Mouse (Mus musculus): ENCODE data around the gene Exoc5.
A peak's percentile ranks its signal among the peaks of the same experiment; 100 is the strongest.

Exoc5 gene

GRCm38 (mm10) chr14:49007979-49008378, 58.5 kb downstream of the Exoc5 start:
- DNase-seq (ENCODE audit: low read depth, low spot score), result no peak

DNA sequence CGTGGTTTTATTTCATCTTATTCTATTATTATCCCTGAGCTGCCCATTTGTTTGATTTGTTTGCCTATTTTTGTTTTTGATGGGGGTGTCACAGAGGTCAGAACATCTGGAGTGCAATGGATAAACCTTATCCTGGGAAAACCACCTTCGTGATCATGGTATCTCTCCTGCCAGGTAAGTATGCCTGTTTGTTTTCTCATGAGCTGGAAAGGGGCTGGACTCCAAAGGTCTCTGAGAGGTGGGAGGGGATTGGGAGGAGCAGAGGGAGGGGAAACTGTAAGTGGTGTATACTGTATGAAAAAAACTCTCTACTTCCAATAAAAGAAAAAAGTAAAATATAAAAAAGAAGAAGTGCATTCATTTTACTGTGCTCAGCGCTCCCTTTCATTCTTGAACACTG, 64.8 kb downstream of the Exoc5 start:
- no peak for DNase-seq (ENCODE audit: low read depth, low spot score)

- DNase-seq (ENCODE audit: low read depth, low spot score), result no peak
Observed at GRCm38 (mm10) chr14:48998795-48999194, 67.7 kb downstream of the Exoc5 start.

DNA sequence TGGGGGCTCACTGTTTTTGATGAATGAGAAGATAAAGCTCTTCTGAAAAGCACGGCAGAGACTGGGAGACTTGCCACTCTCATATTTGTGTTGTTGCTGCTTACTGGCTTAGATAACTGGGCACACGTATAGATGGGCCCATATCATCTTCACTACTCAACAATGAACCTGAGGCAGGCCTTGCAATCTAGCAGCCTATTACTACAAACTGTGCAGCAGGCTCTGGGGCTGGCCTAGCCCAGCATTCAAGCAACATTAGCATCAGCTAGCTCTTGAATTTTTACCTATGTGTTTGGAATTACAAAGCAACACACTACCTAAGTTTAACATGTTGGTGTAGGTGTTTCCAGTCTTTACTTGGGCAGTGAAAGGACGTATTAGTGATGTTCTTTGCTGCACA, 72.6 kb downstream of the Exoc5 start:
- DNase-seq (ENCODE audit: low read depth, low spot score), result no peak

DNA sequence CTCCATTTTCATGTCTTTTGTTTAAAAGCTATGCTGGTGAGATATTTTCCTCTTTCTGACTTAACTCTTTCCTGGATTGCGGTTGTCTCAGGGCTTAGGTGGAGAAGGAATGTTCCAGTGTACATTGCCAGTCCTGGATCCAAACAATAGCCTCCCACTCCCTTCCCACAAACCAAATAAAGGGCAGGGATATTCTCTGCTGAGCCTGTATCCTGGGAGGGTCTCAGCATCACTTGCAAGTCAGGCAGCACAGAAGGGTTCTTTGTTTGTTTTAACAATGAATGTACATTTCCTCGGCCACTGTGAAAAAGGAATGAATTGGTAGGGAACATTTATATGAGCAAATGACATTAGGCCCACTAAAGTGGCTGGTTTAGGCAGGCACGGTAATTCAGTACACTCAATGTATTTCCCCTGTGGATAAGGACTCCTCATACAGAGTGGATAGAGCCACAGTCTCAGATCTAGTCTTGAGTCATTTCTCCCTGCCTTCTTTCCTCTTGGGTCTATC, 74.3 kb downstream of the Exoc5 start:
- no peak for DNase-seq (ENCODE audit: low read depth, low spot score)

DNA sequence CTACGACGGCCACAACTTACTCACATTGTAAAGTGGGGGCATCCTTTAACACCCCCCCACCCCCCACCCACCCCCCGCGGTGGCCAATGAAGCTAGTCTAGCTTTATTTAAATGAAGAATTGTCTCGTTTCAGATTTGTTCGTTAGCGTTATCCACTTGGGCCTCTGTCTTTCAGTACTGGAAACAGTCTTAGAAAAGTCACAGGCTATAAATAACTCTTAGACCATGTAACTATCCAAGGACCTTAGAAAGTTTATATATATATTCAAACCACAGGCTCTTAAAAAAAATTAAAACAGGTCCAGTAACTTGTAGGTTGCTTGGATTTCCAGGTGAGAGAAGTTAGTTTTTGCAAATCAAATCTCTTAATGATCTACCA, 75.3 kb downstream of the Exoc5 start:
- no peak for DNase-seq (ENCODE audit: low read depth, low spot score)

DNA sequence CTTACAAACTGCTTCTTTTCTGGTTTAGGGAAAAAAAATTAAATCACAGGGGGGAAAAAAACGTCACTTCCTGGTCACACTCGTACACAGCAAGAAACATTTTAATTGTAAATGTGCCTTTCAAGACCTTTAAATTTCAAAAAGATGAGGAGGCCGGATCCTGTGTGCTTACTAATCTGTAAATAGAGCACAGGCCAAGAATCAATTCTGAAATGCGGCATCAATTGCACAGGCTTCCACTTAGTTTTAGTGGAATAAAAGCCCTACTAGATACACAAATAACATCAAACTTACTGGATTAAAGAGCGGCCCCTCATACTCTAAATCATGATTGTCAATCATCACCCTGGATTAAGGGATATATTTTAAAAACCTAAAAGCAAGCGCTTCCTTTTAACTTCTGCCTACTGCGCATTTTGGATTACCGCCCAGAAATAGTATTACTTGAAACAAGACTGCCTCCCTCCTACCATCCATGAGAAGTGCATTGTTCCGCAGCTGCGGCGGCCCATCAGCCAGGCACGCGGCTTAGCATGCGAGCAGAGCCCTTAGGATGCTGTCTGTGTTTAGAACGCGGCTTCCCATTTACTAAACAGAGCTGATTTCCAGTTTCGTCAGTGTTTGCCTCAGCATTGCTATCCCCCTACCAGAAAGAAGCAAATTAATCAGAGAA, 75.8 kb downstream of the Exoc5 start:
- peak; percentile 69 for DNase-seq (ENCODE audit: low read depth, low spot score)

GRCm38 (mm10) chr14:48989831-48990230, 76.6 kb downstream of the Exoc5 start:
- no peak for DNase-seq (ENCODE audit: low read depth, low spot score)

GRCm38 (mm10) chr14:48986231-48986630, 80.2 kb downstream of the Exoc5 start:
- no peak for DNase-seq (ENCODE audit: low read depth, low spot score)

GRCm38 (mm10) chr14:48985673-48986072, 80.8 kb downstream of the Exoc5 start:
- peak; percentile 11 for DNase-seq (ENCODE audit: low read depth, low spot score)

DNA sequence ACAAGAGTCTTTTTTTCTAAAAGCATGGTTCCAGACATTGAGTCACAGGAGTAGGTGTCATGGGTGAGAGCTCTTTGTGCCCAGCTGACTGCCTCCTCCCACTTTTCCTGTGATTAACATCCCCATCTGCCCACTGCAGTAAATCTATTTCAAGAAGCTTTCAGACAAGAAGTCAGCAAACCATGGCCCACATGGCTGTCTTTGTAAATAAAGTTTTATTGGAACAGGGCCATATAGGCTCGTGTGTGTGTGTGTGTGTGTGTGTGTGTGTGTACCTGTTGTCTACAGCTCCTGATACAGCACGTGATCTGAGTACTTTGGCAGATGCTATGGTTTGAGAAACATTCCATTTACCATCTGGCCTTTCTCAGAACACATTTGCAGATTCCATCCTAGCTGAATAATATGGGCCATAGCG, 87.5 kb downstream of the Exoc5 start:
- DNase-seq (ENCODE audit: low read depth, low spot score), result no peak

- no peak for DNase-seq (ENCODE audit: low read depth, low spot score)
Observed at GRCm38 (mm10) chr14:48971546-48971945, 94.9 kb downstream of the Exoc5 start.

GRCm38 (mm10) chr14:48968670-48969069, 97.8 kb downstream of the Exoc5 start:
- DNase-seq (ENCODE audit: low read depth, low spot score), result peak; percentile 13
